Mouse (Mus musculus) MEL (cell line): ENCODE measurements around the gene Mark4.

Experiments
- CTCF ChIP-seq, 3 experiments: IDR thresholded peaks in 2 of 3; conservative IDR thresholded peaks in 1 of 3; 2 replicates each; pipeline ENCODE4 v1.5.1; 2011 to 2012; ENCODE audit warnings: low read length in 3 of 3, low read depth in 2 of 3, mild to moderate bottlenecking in 2 of 3, improper control_type of control experiment in 1 of 3, inconsistent platforms in 1 of 3, mixed read lengths in 1 of 3, moderate library complexity in 1 of 3; ENCODE audit not compliant: control insufficient read depth in 1 of 3, insufficient read depth in 1 of 3, poor library complexity in 1 of 3, severe bottlenecking in 1 of 3
- GABPA ChIP-seq: IDR thresholded peaks from 2 replicates; pipeline ENCODE4 v1.6.1; 2012; ENCODE audit warnings: low read depth, mild to moderate bottlenecking, inconsistent platforms, low read length, improper control_type of control experiment, moderate library complexity
- HCFC1 ChIP-seq: IDR thresholded peaks from 2 replicates; pipeline ENCODE4 v1.6.1; 2012; ENCODE audit warnings: low read depth, mild to moderate bottlenecking, inconsistent platforms, low read length, improper control_type of control experiment, moderate library complexity
- MAX ChIP-seq: IDR thresholded peaks from 2 replicates; pipeline ENCODE4 v1.6.1; 2011; ENCODE audit warnings: low read length, improper control_type of control experiment
- POLR2A ChIP-seq, 2 experiments: IDR thresholded peaks; 2 replicates each; pipeline ENCODE4 v1.6.1; 2011 to 2012; ENCODE audit warnings: low read length in 2 of 2, mild to moderate bottlenecking in 2 of 2, control low read depth in 1 of 2, improper control_type of control experiment in 1 of 2, low read depth in 1 of 2, moderate library complexity in 1 of 2; ENCODE audit not compliant: control insufficient read depth in 1 of 2, insufficient read depth in 1 of 2, poor library complexity in 1 of 2
- POLR2AphosphoS2 ChIP-seq: IDR thresholded peaks from 2 replicates; pipeline ENCODE4 v1.6.1; 2011; ENCODE audit warnings: low read length, improper control_type of control experiment
- SMC3 ChIP-seq: IDR thresholded peaks from 2 replicates; pipeline ENCODE4 v1.6.1; 2011; ENCODE audit warnings: low read depth, low read length, improper control_type of control experiment
- USF1 ChIP-seq: IDR thresholded peaks from 2 replicates; pipeline ENCODE4 v1.6.1; 2014; ENCODE audit warnings: low read depth, mild to moderate bottlenecking, inconsistent platforms, low read length, improper control_type of control experiment, moderate library complexity
- ZC3H11A ChIP-seq: IDR thresholded peaks from 2 replicates; pipeline ENCODE4 v1.6.1; 2012; ENCODE audit warnings: low read depth, mild to moderate bottlenecking, inconsistent platforms, low read length, improper control_type of control experiment

DNA sequence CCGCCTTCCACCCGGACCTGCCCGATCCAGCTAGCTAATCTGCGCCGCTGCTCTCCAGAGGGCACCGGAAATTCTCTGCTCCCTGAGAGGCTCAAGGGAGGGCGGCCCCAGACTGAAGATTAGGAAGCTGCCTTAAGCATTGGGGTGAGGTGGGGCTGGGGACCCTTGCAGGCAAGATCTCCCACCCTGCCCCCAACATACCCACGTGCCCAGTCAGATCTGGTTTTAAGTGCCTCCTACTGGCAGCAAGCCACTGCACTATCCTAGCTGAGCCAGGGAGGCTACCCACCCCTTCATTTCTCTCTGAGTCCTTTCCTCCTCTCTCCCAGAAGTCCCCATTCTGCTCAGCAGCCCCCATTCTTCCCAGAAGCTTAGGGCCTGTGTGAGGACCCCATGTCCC is 80.6 kb downstream of the Mark4 start:
- no peak for TF ChIP-seq SMC3
- no peak for TF ChIP-seq POLR2AphosphoS2
- TF ChIP-seq USF1, result no peak
- TF ChIP-seq GABPA, result no peak
- no peak for TF ChIP-seq POLR2A (IDR thresholded peaks at IDR 0.05; ENCODE audit: control insufficient read depth in 1 of 2, insufficient read depth in 1 of 2, low read depth in 1 of 2, low read length in 2 of 2, poor library complexity in 1 of 2)
- TF ChIP-seq MAX, result no peak
- TF ChIP-seq ZC3H11A, result no peak
- no peak for TF ChIP-seq CTCF (IDR thresholded peaks at IDR 0.05 in 2 of 3, conservative IDR thresholded peaks at IDR 0.05 in 1 of 3; ENCODE audit: control insufficient read depth in 1 of 3, insufficient read depth in 1 of 3, low read depth in 2 of 3, low read length in 3 of 3, poor library complexity in 1 of 3, severe bottlenecking in 1 of 3)
- TF ChIP-seq HCFC1, result no peak
